Mouse (Mus musculus): ENCODE results near the gene Rpl13a. TPM values are rescaled to one million over a fixed set of nuclear protein-coding genes. Genes with fewer than 3 reads are reported as not detected.
"Not testable (repeated sequence)": the region's sequence is repeated elsewhere in the genome, so short reads cannot be mapped to it uniquely, and the experiment has no call there.

Rpl13a gene
- polyA plus RNA-seq (2014; fragmentation: Nextera tagmentation; extraction: Ambion mirVana): 1,037 and 1,253 TPM in 2 replicates

DNA sequence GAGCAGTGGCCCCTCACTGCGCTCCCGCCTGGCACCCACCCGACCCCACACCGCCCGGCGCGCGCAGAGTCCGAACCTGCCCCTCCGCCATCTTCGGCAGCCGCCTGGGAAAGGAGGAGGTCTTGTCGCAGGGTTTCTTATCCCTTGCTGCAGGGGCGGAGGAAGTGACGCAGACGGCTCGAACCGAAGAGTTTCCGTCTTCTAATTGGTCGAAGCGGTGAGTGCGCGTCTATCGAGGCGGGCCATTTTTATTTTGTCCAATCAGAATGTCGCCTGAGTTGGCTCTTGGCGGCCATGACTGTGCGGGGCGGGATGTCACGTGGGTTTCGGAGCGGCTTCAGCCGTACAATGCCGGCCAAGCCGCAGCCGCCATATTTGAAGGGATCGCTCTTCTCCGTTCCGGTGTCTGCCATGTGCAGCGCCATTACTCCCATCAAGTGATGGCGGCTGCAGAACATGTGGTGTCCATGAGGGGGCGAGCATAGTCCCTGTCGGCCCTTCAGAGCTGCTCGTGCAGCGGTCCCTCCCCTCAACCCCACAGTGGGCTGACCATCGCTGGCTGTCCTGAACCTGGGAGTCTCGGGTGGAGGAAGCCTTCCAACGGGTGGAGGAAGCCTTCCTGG lies at the start of gene Rpl13a:
Gene Rpl13a (minus strand): TSS at position 138 of the 623 bp plus-strand sequence.
- Histone ChIP-seq H3K27ac (ENCODE audit: low read depth, low read length) (peak within 1 kb of the TSS; percentile 94), H3K4me2 (ENCODE audit: low read length) (peak within 1 kb of the TSS; percentile 94), H3K9ac (ENCODE audit: low read length) (peak within 1 kb of the TSS; percentile 100), H3K9me3 (replicated peaks; ENCODE audit: control insufficient read depth, low read length) (peaks cover 3% of the 10 kb centered on the region; the same call in 1 of the 2 replicates), H3K4me3 (ENCODE audit: low read depth, low read length) (peak within 1 kb of the TSS; percentile 97), H3K27me3 (replicated peaks; ENCODE audit: control insufficient read depth, insufficient read depth, low read length) (no peaks in the 10 kb centered on the region), H3K4me1 (ENCODE audit: control insufficient read depth, insufficient read depth, low read length) (peaks cover 7% of the 10 kb centered on the region; the same call in 1 of the 2 replicates), H3K36me3 (ENCODE audit: control insufficient read depth, insufficient read depth, low read length) (peaks cover 29% of the 10 kb centered on the region)
- ATAC-seq (peak; percentile 93), DNase-seq (ENCODE audit: low spot score) (peak; percentile 100)
- WGBS: under 1% methylated on average over 48 of the region's 48 CpGs

DNA sequence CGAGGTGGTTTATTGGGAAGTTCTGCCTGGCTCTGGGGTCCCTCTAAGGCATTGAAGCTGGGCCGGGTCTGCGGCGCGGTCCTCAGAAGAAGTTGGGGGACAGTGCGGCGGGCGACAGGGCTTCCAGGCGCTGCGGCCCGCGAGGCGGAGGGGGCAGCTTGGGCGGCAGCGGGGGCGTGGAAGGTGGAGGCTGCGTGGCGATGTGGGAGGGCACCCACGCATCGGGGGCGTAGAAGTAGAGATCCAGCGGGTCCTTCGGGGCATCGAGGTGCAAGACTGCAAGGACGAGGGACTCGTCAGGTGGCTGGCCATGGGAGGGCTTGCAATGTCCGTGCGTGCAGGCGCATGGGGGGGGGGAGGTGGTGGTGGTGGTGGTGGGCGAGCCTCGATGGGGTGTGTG lies 47.8 kb upstream of the Rpl13a start:
- Histone ChIP-seq H3K4me2 (ENCODE audit: low read length) (peak overlapping the region; percentile 28), H3K36me3 (ENCODE audit: control insufficient read depth, insufficient read depth, low read length) (no peaks in the 10 kb centered on the region), H3K27ac (ENCODE audit: low read depth, low read length) (no peak overlapping the region), H3K27me3 (replicated peaks; ENCODE audit: control insufficient read depth, insufficient read depth, low read length) (peaks cover 74% of the 10 kb centered on the region), H3K4me3 (ENCODE audit: low read depth, low read length) (no peak overlapping the region), H3K9me3 (replicated peaks; ENCODE audit: control insufficient read depth, low read length) (no peaks in the 10 kb centered on the region), H3K9ac (ENCODE audit: low read length) (no peak overlapping the region), H3K4me1 (ENCODE audit: control insufficient read depth, insufficient read depth, low read length) (0 out of 2 replicates have a peak, but pooled peaks cover 2% of the 10 kb centered on the region)
- no peak for ATAC-seq
- 2% methylated on average over 31 of the region's 31 CpGs for WGBS
- no peak for DNase-seq (ENCODE audit: low spot score)

DNA sequence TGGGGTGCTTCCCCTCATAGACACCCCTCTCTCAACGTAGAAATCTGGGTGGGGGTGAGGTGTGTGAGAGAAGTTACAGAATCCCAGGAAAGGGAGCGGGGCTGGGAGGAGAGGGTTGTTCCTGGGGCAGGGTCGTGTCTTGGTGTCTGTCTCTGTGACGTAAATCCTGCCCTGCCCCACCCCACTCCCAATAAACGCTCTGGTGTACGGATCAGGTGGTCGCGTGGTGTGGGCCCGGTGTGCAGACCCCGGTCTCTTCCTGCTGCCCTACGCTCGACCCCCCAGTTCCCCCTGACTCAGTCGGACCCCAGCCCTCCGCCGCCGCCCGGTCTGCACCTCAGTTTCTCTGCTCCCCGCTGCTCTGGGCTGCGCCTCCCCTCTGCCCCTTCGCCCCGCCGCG lies 47.4 kb upstream of the Rpl13a start:
- Histone ChIP-seq H3K4me2 (ENCODE audit: low read length) (peak overlapping the region; percentile 28), H3K4me3 (ENCODE audit: low read depth, low read length) (no peak overlapping the region)
- no peak for ATAC-seq

DNA sequence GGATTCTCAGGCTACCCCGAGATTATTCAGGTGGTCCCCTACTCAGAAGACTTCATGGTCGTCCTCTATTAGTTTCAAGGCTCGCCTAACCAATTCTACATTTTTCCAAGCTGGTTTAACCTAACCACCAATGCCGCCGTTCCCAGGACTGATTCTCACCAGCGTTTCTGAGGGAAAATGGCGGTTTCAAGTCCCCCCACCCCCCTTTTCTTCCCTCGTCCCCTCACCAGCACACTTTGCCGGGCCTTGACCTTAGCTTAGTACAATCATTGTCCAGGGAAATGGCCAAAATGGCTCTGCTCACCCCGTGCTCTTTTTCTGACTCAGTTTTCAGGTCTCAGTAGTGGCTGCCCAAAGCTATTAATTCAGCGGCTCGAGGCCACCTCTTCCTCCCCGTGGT lies 46.8 kb upstream of the Rpl13a start:
- Histone ChIP-seq H3K4me2 (ENCODE audit: low read length) (no peak overlapping the region), H3K9ac (ENCODE audit: low read length) (no peak overlapping the region), H3K4me1 (ENCODE audit: control insufficient read depth, insufficient read depth, low read length) (no peaks in the 10 kb centered on the region), H3K27ac (ENCODE audit: low read depth, low read length) (no peak overlapping the region), H3K27me3 (replicated peaks; ENCODE audit: control insufficient read depth, insufficient read depth, low read length) (peaks cover 65% of the 10 kb centered on the region), H3K9me3 (replicated peaks; ENCODE audit: control insufficient read depth, low read length) (no peaks in the 10 kb centered on the region), H3K4me3 (ENCODE audit: low read depth, low read length) (no peak overlapping the region), H3K36me3 (ENCODE audit: control insufficient read depth, insufficient read depth, low read length) (no peaks in the 10 kb centered on the region)
- WGBS: 2% methylated on average over 13 of the region's 13 CpGs
- no peak for ATAC-seq
- DNase-seq (ENCODE audit: low spot score): no peak

More for the DNA sequence above, 47.4 kb upstream of the Rpl13a start:
- H3K36me3 ChIP-seq (ENCODE audit: control insufficient read depth, insufficient read depth, low read length): no peaks in the 10 kb centered on the region
- no peaks in the 10 kb centered on the region for H3K4me1 ChIP-seq (ENCODE audit: control insufficient read depth, insufficient read depth, low read length)
- no peak overlapping the region for H3K27ac ChIP-seq (ENCODE audit: low read depth, low read length)
- no peaks in the 10 kb centered on the region for H3K9me3 ChIP-seq (replicated peaks; ENCODE audit: control insufficient read depth, low read length)
- H3K9ac ChIP-seq (ENCODE audit: low read length): no peak overlapping the region
- under 1% methylated on average over 23 of the region's 23 CpGs for WGBS
- no peak for DNase-seq (ENCODE audit: low spot score)
- peaks cover 70% of the 10 kb centered on the region for H3K27me3 ChIP-seq (replicated peaks; ENCODE audit: control insufficient read depth, insufficient read depth, low read length)

DNA sequence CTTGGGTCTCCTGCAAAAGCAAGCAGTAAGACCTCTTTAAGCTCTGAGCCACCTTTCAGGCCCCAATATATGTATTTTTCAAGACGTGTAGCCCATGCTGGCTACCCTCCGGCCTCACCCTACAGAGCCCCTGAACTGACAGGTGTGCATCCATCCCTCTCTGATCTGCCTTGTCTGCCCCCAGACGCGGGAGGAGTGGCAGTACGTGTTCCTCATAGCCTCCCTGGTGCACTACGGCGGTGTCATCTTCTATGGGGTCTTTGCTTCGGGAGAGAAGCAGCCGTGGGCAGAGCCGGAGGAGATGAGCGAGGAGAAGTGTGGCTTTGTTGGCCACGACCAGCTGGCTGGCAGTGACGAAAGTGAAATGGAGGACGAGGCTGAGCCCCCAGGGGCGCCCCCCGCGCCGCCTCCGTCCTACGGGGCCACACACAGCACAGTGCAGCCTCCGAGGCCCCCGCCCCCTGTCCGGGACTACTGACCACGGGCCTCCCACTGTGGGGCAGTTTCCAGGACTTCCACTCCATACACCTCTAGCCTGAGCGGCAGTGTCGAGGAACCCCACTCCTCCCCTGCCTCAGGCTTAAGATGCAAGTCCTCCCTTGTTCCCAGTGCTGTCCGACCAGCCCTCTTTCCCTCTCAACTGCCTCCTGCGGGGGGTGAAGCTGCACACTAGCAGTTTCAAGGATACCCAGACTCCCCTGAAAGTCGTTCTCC lies 46.2 kb upstream of the Rpl13a start:
- no peak overlapping the region for H3K4me3 ChIP-seq (ENCODE audit: low read depth, low read length)
- 3% methylated on average over 28 of the region's 29 CpGs for WGBS
- no peaks in the 10 kb centered on the region for H3K9me3 ChIP-seq (replicated peaks; ENCODE audit: control insufficient read depth, low read length)
- no peaks in the 10 kb centered on the region for H3K4me1 ChIP-seq (ENCODE audit: control insufficient read depth, insufficient read depth, low read length)
- ATAC-seq (peak; percentile 18; the same call in 1 of the 2 replicates), DNase-seq (ENCODE audit: low spot score) (no peak)
- H3K27ac ChIP-seq (ENCODE audit: low read depth, low read length): no peak overlapping the region
- H3K4me2 ChIP-seq (ENCODE audit: low read length): 0 out of 2 replicates have a peak overlapping the region, but pooled peaks have one; percentile 2
- peaks cover 63% of the 10 kb centered on the region for H3K27me3 ChIP-seq (replicated peaks; ENCODE audit: control insufficient read depth, insufficient read depth, low read length)
- H3K9ac ChIP-seq (ENCODE audit: low read length): no peak overlapping the region
- H3K36me3 ChIP-seq (ENCODE audit: control insufficient read depth, insufficient read depth, low read length): no peaks in the 10 kb centered on the region

DNA sequence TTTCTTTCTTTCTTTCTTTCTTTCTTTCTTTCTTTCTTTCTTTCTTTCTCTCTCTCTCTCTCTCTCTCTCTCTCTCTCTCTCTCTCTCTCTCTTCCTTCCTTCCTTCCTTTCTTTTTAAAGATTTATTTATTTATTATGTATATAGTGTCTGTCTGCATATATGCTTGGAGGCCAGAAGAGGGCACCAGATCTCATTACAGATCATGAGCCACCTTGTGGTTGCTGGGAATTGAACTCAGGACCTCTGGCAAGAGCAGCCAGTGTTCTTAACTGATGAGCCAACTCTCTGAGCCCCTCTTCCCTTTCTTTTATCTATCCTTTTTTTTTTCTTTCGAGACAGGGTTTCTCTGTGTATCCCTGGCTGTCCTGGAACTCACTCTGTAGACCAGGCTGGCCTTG lies 45.2 kb upstream of the Rpl13a start:
- not testable (repeated sequence) for H3K4me2 ChIP-seq (ENCODE audit: low read length); H3K4me3 ChIP-seq (ENCODE audit: low read depth, low read length); H3K9ac ChIP-seq (ENCODE audit: low read length); H3K36me3 ChIP-seq (ENCODE audit: control insufficient read depth, insufficient read depth, low read length); H3K4me1 ChIP-seq (ENCODE audit: control insufficient read depth, insufficient read depth, low read length); H3K9me3 ChIP-seq (replicated peaks; ENCODE audit: control insufficient read depth, low read length); ATAC-seq; H3K27ac ChIP-seq (ENCODE audit: low read depth, low read length); DNase-seq (ENCODE audit: low spot score)
- H3K27me3 ChIP-seq (replicated peaks; ENCODE audit: control insufficient read depth, insufficient read depth, low read length): peaks cover 63% of the 10 kb centered on the region
- 67% methylated on average over 1 of the region's 1 CpGs for WGBS

DNA sequence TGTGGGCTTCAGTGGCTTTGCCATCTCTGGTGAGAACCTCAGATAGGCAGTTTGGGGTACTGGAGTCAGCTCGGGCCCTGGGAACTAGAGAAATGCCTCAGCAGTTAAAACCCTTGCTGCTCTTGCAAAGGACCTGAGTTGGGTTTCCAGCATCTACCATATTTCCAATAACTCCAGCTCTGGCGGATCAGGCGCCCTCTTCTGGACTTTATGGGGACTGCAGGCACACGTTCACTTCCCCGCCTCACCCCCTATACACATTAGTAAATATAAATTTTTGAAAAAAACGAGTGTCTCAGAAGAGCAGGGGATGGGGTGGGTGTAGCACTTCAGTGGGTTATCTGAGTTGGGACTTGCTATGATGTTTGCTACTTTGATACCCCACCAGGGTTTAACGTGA lies 44.4 kb upstream of the Rpl13a start:
- DNase-seq (ENCODE audit: low spot score) (no peak), ATAC-seq (no peak)
- no peaks in the 10 kb centered on the region for H3K9me3 ChIP-seq (replicated peaks; ENCODE audit: control insufficient read depth, low read length)
- H3K27me3 ChIP-seq (replicated peaks; ENCODE audit: control insufficient read depth, insufficient read depth, low read length): peaks cover 62% of the 10 kb centered on the region
- WGBS: 64% methylated on average over 7 of the region's 7 CpGs
- peaks cover 4% of the 10 kb centered on the region; the same call in 1 of the 2 replicates for H3K4me1 ChIP-seq (ENCODE audit: control insufficient read depth, insufficient read depth, low read length)
- no peaks in the 10 kb centered on the region for H3K36me3 ChIP-seq (ENCODE audit: control insufficient read depth, insufficient read depth, low read length)
- no peak overlapping the region for H3K4me3 ChIP-seq (ENCODE audit: low read depth, low read length)
- no peak overlapping the region for H3K27ac ChIP-seq (ENCODE audit: low read depth, low read length)
- H3K4me2 ChIP-seq (ENCODE audit: low read length): no peak overlapping the region
- no peak overlapping the region for H3K9ac ChIP-seq (ENCODE audit: low read length)

DNA sequence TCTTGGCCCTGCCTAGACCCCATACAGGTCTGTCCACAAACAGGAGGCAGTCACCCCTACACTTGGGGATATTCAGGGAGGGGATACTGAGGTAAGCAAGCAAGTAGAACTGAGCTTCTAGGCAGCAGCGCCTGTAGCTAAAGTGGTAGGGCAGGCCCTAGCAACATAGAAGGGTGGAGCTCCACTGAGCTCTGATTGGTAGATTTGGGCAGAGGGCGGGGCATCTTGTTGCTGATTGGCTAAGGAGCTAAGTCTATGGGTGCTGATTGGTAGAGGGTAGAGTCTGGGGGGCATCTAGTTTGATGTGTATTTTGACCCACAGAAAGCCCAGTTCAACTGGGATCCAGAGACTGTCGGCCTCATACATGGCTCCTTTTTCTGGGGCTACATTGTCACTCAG lies 40.9 kb upstream of the Rpl13a start:
- Histone ChIP-seq H3K4me1 (ENCODE audit: control insufficient read depth, insufficient read depth, low read length) (peaks cover 4% of the 10 kb centered on the region; the same call in 1 of the 2 replicates), H3K4me2 (ENCODE audit: low read length) (no peak overlapping the region), H3K4me3 (ENCODE audit: low read depth, low read length) (no peak overlapping the region), H3K27ac (ENCODE audit: low read depth, low read length) (no peak overlapping the region), H3K9me3 (replicated peaks; ENCODE audit: control insufficient read depth, low read length) (no peaks in the 10 kb centered on the region), H3K9ac (ENCODE audit: low read length) (no peak overlapping the region), H3K36me3 (ENCODE audit: control insufficient read depth, insufficient read depth, low read length) (no peaks in the 10 kb centered on the region), H3K27me3 (replicated peaks; ENCODE audit: control insufficient read depth, insufficient read depth, low read length) (peaks cover 53% of the 10 kb centered on the region)
- ATAC-seq (no peak), DNase-seq (ENCODE audit: low spot score) (no peak)
- 87% methylated on average over 3 of the region's 3 CpGs for WGBS

DNA sequence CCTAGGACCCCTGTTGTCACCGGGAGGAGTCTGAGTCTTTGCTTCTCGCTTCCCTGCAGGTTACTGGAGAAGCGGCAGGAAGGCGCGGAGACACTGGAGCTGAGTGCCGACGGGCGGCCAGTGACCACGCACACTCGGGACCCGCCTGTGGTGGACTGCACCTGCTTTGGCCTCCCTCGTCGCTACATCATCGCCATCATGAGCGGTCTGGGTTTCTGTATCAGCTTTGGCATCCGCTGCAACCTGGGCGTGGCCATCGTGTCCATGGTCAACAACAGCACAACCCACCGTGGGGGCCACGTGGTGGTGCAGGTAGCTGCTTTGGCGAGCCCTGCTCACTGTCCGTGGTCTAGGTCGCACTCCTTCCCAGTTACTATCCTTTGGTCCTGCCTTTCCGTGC lies 40.1 kb upstream of the Rpl13a start:
- Histone ChIP-seq H3K4me2 (ENCODE audit: low read length) (peak overlapping the region; percentile 20), H3K4me3 (ENCODE audit: low read depth, low read length) (peak overlapping the region; percentile 8; the same call in 1 of the 2 replicates), H3K27me3 (replicated peaks; ENCODE audit: control insufficient read depth, insufficient read depth, low read length) (peaks cover 55% of the 10 kb centered on the region), H3K9ac (ENCODE audit: low read length) (no peak overlapping the region), H3K36me3 (ENCODE audit: control insufficient read depth, insufficient read depth, low read length) (no peaks in the 10 kb centered on the region), H3K4me1 (ENCODE audit: control insufficient read depth, insufficient read depth, low read length) (peaks cover 6% of the 10 kb centered on the region; the same call in 1 of the 2 replicates), H3K9me3 (replicated peaks; ENCODE audit: control insufficient read depth, low read length) (no peaks in the 10 kb centered on the region), H3K27ac (ENCODE audit: low read depth, low read length) (no peak overlapping the region)
- ATAC-seq: no peak
- DNase-seq (ENCODE audit: low spot score): no peak
- 5% methylated on average over 24 of the region's 24 CpGs for WGBS
